Mouse (Mus musculus): ENCODE data around the gene Rap1b.

DNA sequence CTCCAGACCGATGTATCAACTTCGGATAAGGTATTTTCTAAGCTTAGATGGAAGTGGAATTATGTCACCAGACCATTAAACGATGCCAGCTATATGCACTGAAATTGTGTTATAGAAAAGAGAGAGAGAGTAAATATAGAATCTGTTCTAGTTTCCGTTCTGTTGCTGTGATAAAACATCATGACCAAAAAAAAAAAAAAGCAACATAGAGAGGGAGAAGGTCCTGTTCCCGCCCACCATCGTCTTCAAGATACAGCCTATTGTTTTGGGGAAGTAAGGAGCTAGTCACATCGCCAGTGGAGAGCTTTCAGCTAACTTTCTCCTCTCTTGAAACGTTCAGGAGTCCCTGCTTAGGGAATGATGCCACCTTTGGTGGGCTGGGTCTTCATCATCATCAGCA is 37.6 kb upstream of the Rap1b start:
- TF ChIP-seq FLI1 (IDR thresholded peaks at IDR 0.05; ENCODE audit: low read length) (no peak), GATA1 (IDR thresholded peaks at IDR 0.05; ENCODE audit: borderline replicate concordance, low read length) (no peak)

Data from megakaryocyte, embryonic 14.5 days (primary cell).